Mouse (Mus musculus) embryonic facial prominence, embryonic 13.5 days (tissue): Measurements from ENCODE around the gene Trim80. TPM values are rescaled to one million over a fixed set of nuclear protein-coding genes. Genes with fewer than 3 reads are reported as not detected.

Source experiments
- ATAC-seq: fragments of 200-750 bp; cut with Nextera tagmentation; 2 replicates; pipeline ENCODE4 v1.8.0; 2017; ENCODE audit warnings: low read depth; ENCODE audit not compliant: insufficient number of reproducible peaks, insufficient read depth, low FRiP score, low TSS enrichment
- H3K27ac ChIP-seq: fragments of 300-500 bp; sonication (generic); 2 replicates; pipeline ENCODE4 v1.5.1; 2015; ENCODE audit warnings: moderate library complexity, mild to moderate bottlenecking, inconsistent platforms
- H3K27me3 ChIP-seq: fragments of 300-500 bp; sonication (generic); 2 replicates; pipeline ENCODE4 v1.6.1; 2015; ENCODE audit warnings: mild to moderate bottlenecking, inconsistent platforms
- H3K36me3 ChIP-seq: fragments of 300-500 bp; sonication (generic); 2 replicates; pipeline ENCODE4 v1.6.1; 2015; ENCODE audit warnings: mild to moderate bottlenecking, inconsistent platforms
- H3K4me1 ChIP-seq: fragments of 300-500 bp; sonication (generic); 2 replicates; pipeline ENCODE4 v1.6.1; 2015; ENCODE audit warnings: inconsistent platforms
- H3K4me2 ChIP-seq: fragments of 300-500 bp; sonication (generic); 2 replicates; pipeline ENCODE4 v1.6.1; 2015; ENCODE audit warnings: moderate library complexity, mild to moderate bottlenecking, inconsistent platforms
- H3K4me3 ChIP-seq: fragments of 300-500 bp; sonication (generic); 2 replicates; pipeline ENCODE4 v1.5.1; 2015; ENCODE audit warnings: mild to moderate bottlenecking, inconsistent platforms
- H3K9ac ChIP-seq: fragments of 300-500 bp; sonication (generic); 2 replicates; pipeline ENCODE4 v1.6.1; 2015; ENCODE audit warnings: mild to moderate bottlenecking, inconsistent platforms
- H3K9me3 ChIP-seq: fragments of 300-500 bp; sonication (generic); 2 replicates; pipeline ENCODE4 v1.6.1; 2016; ENCODE audit warnings: inconsistent platforms
- WGBS: fragments of 180-500 bp; shearing (Covaris S2); methylation state at CpG from one replicate; pipeline ENCODE4 v1.1.7; 2015; ENCODE audit warnings: mixed read lengths; 5-methylcytosine and 5-hydroxymethylcytosine counted together
- polyA plus RNA-seq: library from polyadenylated mRNA; unstranded; fragments of >200 nt; fragmentation: Nextera tagmentation; extraction: Ambion mirVana; gene quantifications from 2 replicates; pipeline ENCODE4 v1.2.1, GENCODE M21; 2015

Gene Trim80
- polyA plus RNA-seq = 0.14 TPM in 1 of 2 replicates, not detected in the other

GRCm38 (mm10) chr11:115439906-115440595 is at the start of gene Trim80:
TSS of gene Trim80 (plus strand) at chr11:115440545.
- no peak within 1 kb of the TSS for H3K4me3 ChIP-seq
- no peak within 1 kb of the TSS for H3K9ac ChIP-seq
- no peak for ATAC-seq
- no peaks in the 10 kb centered on the region for H3K27me3 ChIP-seq
- WGBS = 94% methylated on average over 9 of the region's 9 CpGs
- H3K4me1 ChIP-seq = peaks cover 19% of the 10 kb centered on the region
- no peak within 1 kb of the TSS for H3K27ac ChIP-seq
- no peaks in the 10 kb centered on the region for H3K36me3 ChIP-seq
- H3K4me2 ChIP-seq = peak within 1 kb of the TSS; percentile 16; the same call in 1 of the 2 replicates
- no peaks in the 10 kb centered on the region for H3K9me3 ChIP-seq

GRCm38 (mm10) chr11:115391358-115391757 is 49.0 kb upstream of the Trim80 start:
- ATAC-seq = no peak
- Histone ChIP-seq H3K9me3 (no peaks in the 10 kb centered on the region), H3K4me2 (no peak overlapping the region), H3K36me3 (peaks cover 61% of the 10 kb centered on the region), H3K9ac (no peak overlapping the region), H3K4me1 (no peaks in the 10 kb centered on the region), H3K4me3 (no peak overlapping the region), H3K27me3 (no peaks in the 10 kb centered on the region), H3K27ac (no peak overlapping the region)
- 92% methylated on average over 7 of the region's 7 CpGs for WGBS

DNA sequence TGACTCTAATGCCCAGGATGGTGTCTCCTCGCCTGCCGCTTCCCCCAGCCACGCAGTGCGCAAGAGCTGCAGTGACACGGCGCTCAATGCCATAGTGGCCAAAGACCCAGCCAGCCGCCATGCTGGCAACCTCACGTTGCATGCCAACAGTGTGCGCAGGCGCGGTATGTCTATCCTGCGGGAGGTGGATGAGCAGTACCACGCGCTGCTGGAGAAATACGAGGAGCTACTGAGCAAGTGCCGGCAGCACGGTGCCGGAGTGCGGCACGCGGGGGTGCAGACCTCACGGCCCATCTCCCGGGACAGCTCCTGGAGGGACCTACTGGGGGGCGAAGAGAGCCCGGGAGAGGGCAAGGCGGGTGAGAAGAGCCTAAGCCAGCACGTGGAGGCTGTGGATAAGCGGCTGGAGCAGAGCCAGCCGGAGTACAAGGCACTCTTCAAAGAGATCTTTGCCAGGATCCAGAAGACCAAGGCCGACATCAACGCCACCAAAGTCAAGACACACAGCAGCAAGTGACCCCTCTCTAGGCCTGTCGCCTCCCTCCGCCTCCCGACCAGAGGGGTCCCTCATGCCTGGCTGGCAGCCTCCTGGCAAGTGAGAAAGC is 46.5 kb upstream of the Trim80 start:
- ATAC-seq = no peak
- Histone ChIP-seq H3K36me3 (peaks cover 63% of the 10 kb centered on the region), H3K9ac (no peak overlapping the region), H3K4me3 (no peak overlapping the region), H3K4me2 (no peak overlapping the region; the same call in 1 of the 2 replicates), H3K4me1 (no peaks in the 10 kb centered on the region), H3K9me3 (no peaks in the 10 kb centered on the region), H3K27ac (no peak overlapping the region), H3K27me3 (no peaks in the 10 kb centered on the region)
- WGBS = 70% methylated on average over 34 of the region's 34 CpGs

DNA sequence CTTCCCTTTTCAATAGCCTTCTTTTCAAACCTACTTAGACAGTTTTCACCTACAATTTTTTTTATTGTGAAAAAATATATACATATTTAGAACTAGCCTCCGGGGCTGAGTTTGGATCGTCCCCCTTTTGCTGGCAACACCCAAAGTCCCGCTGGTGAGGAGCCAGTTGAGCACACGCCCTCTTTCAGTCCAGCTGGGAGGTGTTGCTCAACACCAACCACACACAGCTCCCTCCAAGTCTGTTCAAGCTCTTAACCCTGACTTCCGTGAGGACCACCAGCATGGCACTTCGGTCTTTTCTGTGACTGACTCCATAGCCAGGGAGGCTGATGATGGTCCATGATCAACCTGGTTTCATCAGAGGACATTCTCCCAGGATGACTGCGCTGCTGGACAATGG is 42.3 kb upstream of the Trim80 start:
- Histone ChIP-seq H3K4me3 (no peak overlapping the region), H3K27ac (no peak overlapping the region), H3K27me3 (no peaks in the 10 kb centered on the region), H3K9ac (no peak overlapping the region), H3K4me1 (peaks cover 6% of the 10 kb centered on the region), H3K9me3 (no peaks in the 10 kb centered on the region), H3K4me2 (no peak overlapping the region), H3K36me3 (peaks cover 34% of the 10 kb centered on the region)
- WGBS = 71% methylated on average over 7 of the region's 7 CpGs
- ATAC-seq = no peak

DNA sequence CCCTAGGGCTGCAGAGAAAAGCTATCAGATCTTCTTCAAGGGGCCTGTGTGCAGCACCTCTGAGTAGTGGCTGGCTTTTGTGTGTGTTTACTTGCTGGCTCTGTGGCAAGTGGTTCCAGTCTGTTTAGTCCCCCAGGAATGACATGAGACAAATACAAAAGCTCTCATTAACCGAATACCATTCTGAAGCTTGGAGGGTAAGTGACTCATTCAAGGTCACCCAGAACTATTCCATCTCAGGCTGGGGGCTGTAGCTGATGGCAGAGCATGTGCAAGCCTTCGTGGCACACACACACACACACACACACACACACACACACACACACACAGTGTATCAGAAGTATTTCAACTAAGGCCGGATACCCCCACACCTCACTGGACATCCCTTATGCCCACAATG is 40.2 kb upstream of the Trim80 start:
- H3K27ac ChIP-seq = no peak overlapping the region
- H3K4me2 ChIP-seq = no peak overlapping the region
- H3K4me3 ChIP-seq = no peak overlapping the region
- H3K9me3 ChIP-seq = no peaks in the 10 kb centered on the region
- H3K9ac ChIP-seq = no peak overlapping the region
- no peaks in the 10 kb centered on the region for H3K27me3 ChIP-seq
- 67% methylated on average over 3 of the region's 3 CpGs for WGBS
- peaks cover 16% of the 10 kb centered on the region for H3K4me1 ChIP-seq
- no peak for ATAC-seq
- peaks cover 14% of the 10 kb centered on the region for H3K36me3 ChIP-seq

GRCm38 (mm10) chr11:115400630-115401391 is 39.5 kb upstream of the Trim80 start:
- Histone ChIP-seq H3K4me3 (no peak overlapping the region), H3K4me1 (peaks cover 16% of the 10 kb centered on the region), H3K36me3 (peaks cover 9% of the 10 kb centered on the region), H3K4me2 (no peak overlapping the region), H3K9me3 (no peaks in the 10 kb centered on the region), H3K27ac (no peak overlapping the region), H3K27me3 (no peaks in the 10 kb centered on the region), H3K9ac (no peak overlapping the region)
- no peak for ATAC-seq
- 48% methylated on average over 11 of the region's 11 CpGs for WGBS

DNA sequence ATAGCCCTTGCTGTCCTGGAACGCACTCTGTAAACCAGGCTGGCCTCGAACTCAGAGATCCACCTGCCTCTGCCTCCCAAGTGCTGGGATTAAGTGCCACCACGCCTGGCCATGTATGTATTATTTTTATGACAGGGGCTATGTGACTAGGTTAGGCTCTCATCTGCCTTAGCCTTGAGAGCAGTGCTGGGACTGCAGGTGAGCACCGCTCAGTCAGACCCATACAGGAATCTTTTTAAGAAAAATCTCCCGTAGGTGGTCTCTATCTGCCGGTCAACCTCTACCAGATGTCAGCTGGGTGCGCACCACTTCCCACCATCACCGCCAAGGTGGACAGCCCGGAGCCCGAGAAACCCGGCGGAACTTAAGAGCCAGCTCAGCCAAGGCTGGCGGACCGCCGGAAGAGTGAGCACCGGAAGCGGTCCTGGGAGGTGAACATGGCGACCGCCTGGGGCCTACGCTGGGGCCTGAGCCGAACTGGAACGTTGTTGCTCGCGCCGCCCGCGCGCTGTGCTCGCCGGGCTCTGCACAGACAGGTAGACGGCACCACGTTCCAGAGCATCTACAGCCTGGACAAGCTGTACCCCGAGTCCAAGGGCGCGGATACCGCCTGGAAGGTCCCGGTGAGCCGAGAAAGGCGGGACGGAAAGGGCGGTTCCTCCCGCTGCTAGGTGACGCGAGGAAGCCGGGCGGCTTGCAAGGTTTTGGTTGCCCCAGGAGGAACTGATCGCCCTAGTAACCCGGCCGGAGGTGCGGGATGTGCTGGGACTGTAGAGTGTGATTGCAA is 36.8 kb upstream of the Trim80 start, which contains the start of gene Mrpl58:
Gene Mrpl58, plus strand, starts transcription at position 415 of the 787 bp plus-strand sequence.
- Histone ChIP-seq H3K4me3 (peak within 1 kb of the TSS; percentile 77), H3K27me3 (no peaks in the 10 kb centered on the region), H3K36me3 (peaks cover 30% of the 10 kb centered on the region), H3K27ac (peak within 1 kb of the TSS; percentile 93), H3K4me1 (peaks cover 16% of the 10 kb centered on the region), H3K9ac (peak within 1 kb of the TSS; percentile 96), H3K4me2 (peak within 1 kb of the TSS; percentile 67), H3K9me3 (no peaks in the 10 kb centered on the region)
- ATAC-seq = peak; percentile 87
- WGBS = 3% methylated on average over 50 of the region's 50 CpGs

DNA sequence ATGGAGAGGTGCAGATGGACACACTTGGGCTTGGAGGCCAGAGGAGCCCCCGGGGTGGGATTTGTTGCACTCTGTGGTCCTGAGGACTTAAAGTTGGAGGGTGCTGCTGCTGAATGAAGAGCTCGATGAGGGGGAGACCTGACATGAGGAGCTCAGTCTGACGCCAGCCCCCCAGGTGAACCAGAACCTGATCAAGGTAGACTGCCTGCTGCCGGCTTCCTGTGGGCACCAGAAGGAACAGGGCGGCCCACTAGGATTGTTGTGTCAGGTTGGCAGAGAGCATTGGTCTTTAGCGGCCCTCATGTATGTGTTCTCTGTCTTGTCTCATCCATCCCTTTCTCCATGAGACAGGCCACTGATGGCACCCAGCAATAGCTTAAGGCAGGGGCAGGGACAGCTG is 34.6 kb upstream of the Trim80 start:
- H3K4me1 ChIP-seq = peaks cover 15% of the 10 kb centered on the region
- WGBS = 95% methylated on average over 6 of the region's 6 CpGs
- no peak overlapping the region for H3K9ac ChIP-seq
- H3K4me3 ChIP-seq = no peak overlapping the region
- H3K27me3 ChIP-seq = no peaks in the 10 kb centered on the region
- H3K9me3 ChIP-seq = no peaks in the 10 kb centered on the region
- H3K36me3 ChIP-seq = peaks cover 48% of the 10 kb centered on the region
- H3K27ac ChIP-seq = no peak overlapping the region
- ATAC-seq = no peak
- H3K4me2 ChIP-seq = no peak overlapping the region

DNA sequence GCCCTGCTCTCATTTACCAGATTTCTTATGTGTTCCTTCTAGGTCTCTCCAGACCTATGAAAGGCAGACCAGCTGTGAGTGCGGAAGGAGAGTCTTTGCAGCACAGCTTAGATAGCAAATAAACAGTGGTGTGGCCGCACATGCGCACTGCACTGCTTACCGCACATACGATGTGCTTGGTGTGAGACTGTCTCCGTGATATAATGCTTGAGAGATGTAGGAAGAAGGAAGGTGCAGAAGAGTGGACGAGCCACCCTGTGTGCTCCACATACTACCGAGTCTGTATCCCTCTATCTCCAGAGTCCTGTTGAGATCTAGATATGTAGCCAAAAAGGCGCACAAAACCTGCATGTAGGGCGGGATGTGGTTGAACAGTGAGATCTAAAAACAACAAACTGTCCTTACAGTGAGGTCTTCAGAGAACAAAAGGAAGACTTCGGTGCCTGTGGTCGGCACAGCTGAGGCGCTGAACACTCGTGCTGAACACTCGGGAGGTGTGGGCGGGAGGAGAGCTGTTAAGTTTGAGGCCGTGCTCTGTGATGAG is 33.4 kb upstream of the Trim80 start:
- WGBS = 92% methylated on average over 17 of the region's 17 CpGs
- H3K36me3 ChIP-seq = peaks cover 54% of the 10 kb centered on the region

DNA sequence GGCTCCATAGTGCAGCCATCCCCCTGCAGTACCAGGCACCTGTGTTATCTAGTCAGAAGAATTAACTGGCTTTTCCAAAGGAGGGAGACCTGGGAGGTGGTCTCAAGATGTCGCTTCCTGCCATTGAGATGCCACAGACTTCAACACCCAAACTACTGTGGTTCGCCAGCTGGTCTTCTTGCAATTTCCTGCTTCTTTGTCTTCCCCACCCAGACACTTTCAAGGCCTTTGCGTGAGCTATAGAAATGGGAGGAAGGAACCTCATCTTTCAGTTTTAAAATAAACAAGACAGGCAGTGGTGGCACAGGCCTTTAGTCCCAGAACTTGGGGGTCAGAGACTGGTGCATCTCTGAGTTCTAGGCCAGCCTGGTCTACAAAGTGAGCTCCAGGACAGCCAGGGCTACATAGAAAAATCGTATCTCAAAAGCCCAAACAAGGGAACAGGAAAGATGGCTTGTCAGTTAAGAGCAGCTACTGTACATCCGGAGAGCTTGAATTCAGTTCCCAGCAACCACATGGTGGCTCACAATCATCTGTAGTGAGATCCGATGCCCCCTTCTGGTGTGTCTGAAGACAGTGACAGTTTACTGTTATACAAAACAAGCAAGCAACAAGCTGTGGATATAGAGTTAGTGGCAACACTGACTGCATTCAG is 32.0 kb upstream of the Trim80 start:
- Histone ChIP-seq H3K4me3 (no peak overlapping the region), H3K4me1 (peaks cover 25% of the 10 kb centered on the region), H3K4me2 (no peak overlapping the region), H3K27ac (peak overlapping the region; percentile 18; the same call in 1 of the 2 replicates), H3K27me3 (no peaks in the 10 kb centered on the region), H3K9ac (no peak overlapping the region), H3K36me3 (peaks cover 54% of the 10 kb centered on the region), H3K9me3 (no peaks in the 10 kb centered on the region)
- ATAC-seq = no peak
- WGBS = 87% methylated on average over 6 of the region's 6 CpGs

More for the DNA sequence above, 33.4 kb upstream of the Trim80 start:
- H3K9me3 ChIP-seq = no peaks in the 10 kb centered on the region
- H3K4me1 ChIP-seq = peaks cover 18% of the 10 kb centered on the region
- H3K27ac ChIP-seq = no peak overlapping the region
- H3K27me3 ChIP-seq = no peaks in the 10 kb centered on the region
- H3K4me2 ChIP-seq = no peak overlapping the region
- no peak overlapping the region for H3K4me3 ChIP-seq
- no peak for ATAC-seq
- no peak overlapping the region for H3K9ac ChIP-seq
